Mouse (Mus musculus): ENCODE measurements around the gene Nebl. TPM values are rescaled to one million over a fixed set of nuclear protein-coding genes. Genes with fewer than 3 reads are reported as not detected.
A peak's percentile ranks its signal among the peaks of the same experiment; 100 is the strongest.

Nebl gene
- polyA plus RNA-seq, 1 experiment from 2014 or later = 5.1 TPM

DNA sequence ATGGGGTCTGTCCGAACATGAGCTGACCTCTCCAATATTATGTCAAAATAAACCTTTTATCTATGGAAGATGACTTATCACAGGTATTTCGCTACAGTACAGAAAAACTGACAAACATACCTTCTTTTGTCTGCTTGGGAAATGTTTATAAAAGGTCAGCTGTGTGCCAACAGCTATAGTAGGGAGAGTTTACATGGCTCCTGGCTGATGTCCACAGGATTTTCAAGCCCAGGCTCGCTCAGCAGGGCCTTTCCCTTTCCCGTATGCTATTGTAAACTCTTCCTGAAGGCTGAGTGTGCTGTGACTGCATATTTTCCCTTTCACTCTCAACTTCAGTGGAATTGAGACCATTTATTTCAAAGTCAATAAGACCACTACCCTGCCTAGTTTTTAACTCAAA, 17.1 kb downstream of the Nebl start:
- Histone ChIP-seq H3K4me2 (ENCODE audit: low read length) (no peak overlapping the region), H3K9me3 (replicated peaks; ENCODE audit: low read length) (no peaks in the 10 kb centered on the region), H3K9ac (ENCODE audit: low read depth, low read length) (no peak overlapping the region), H3K4me3 (replicated peaks; ENCODE audit: low read depth, low read length) (no peak overlapping the region), H3K36me3 (ENCODE audit: insufficient read depth, low read length) (no peaks in the 10 kb centered on the region), H3K27me3 (ENCODE audit: insufficient read depth, low read length) (no peaks in the 10 kb centered on the region), H3K4me1 (replicated peaks; ENCODE audit: insufficient read depth, low read length) (no peaks in the 10 kb centered on the region), H3K27ac (no peak overlapping the region)
- DNase-seq (ENCODE audit: low spot score) (no peak), ATAC-seq (replicated peaks; ENCODE audit: low FRiP score, low read depth) (no peak)
- WGBS = 75% methylated on average over 4 of the region's 4 CpGs
- TF ChIP-seq CTCF (IDR thresholded peaks at IDR 0.05; ENCODE audit: low read depth) = no peak

DNA sequence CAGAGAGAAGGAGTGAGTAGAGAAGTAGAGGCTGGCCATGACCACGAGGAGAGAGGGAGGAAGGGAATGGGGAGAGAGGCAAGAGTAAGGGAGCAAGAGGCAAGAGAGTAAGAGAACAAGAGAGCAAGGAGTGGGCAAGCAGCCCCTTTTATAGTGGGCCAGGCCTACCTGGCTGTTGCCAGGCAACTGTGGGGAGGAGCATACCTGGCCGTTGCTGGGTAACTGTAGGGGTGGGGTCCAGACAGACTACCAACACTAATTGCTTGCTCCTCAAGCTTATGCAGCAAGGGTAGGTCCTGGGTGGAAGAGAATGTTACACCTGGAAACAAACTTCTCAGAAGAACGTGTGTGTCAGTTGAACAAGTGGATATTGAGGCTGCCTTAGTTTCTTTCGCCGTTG, 20.0 kb downstream of the Nebl start:
- no peak for TF ChIP-seq CTCF (IDR thresholded peaks at IDR 0.05; ENCODE audit: low read depth)
- Histone ChIP-seq H3K4me3 (replicated peaks; ENCODE audit: low read depth, low read length) (no peak overlapping the region), H3K4me2 (ENCODE audit: low read length) (no peak overlapping the region), H3K36me3 (ENCODE audit: insufficient read depth, low read length) (no peaks in the 10 kb centered on the region), H3K27me3 (ENCODE audit: insufficient read depth, low read length) (no peaks in the 10 kb centered on the region), H3K27ac (no peak overlapping the region), H3K9ac (ENCODE audit: low read depth, low read length) (no peak overlapping the region), H3K4me1 (replicated peaks; ENCODE audit: insufficient read depth, low read length) (no peaks in the 10 kb centered on the region), H3K9me3 (replicated peaks; ENCODE audit: low read length) (no peaks in the 10 kb centered on the region)
- ATAC-seq (replicated peaks; ENCODE audit: low FRiP score, low read depth) = no peak
- 83% methylated on average over 5 of the region's 5 CpGs for WGBS
- DNase-seq (ENCODE audit: low spot score) = no peak

DNA sequence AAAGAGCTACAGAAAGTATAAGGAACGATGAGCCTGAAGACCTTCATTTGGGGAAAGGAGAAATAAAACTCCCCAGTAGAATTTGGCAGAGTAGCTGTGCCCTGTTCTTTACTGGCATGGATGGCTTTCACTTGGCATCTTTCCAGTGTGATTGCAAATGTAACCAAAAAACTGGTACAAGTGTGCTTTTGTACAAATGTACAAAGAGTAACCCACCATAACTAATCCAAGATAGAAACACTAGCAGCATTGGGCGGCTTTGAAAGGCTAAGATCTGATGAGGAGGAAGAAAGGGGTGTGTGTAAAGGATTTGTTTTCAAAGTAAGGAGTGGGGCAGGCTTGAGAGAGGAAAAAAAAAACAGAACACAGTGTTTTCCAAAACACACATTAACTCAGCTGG, 21.2 kb downstream of the Nebl start:
- no peaks in the 10 kb centered on the region for H3K4me1 ChIP-seq (replicated peaks; ENCODE audit: insufficient read depth, low read length)
- no peaks in the 10 kb centered on the region for H3K27me3 ChIP-seq (ENCODE audit: insufficient read depth, low read length)
- no peak overlapping the region for H3K4me2 ChIP-seq (ENCODE audit: low read length)
- no peak overlapping the region for H3K9ac ChIP-seq (ENCODE audit: low read depth, low read length)
- 82% methylated on average over 2 of the region's 2 CpGs for WGBS
- no peak overlapping the region for H3K4me3 ChIP-seq (replicated peaks; ENCODE audit: low read depth, low read length)
- H3K36me3 ChIP-seq (ENCODE audit: insufficient read depth, low read length) = no peaks in the 10 kb centered on the region
- no peak for ATAC-seq (replicated peaks; ENCODE audit: low FRiP score, low read depth)
- no peak overlapping the region for H3K27ac ChIP-seq
- no peak for TF ChIP-seq CTCF (IDR thresholded peaks at IDR 0.05; ENCODE audit: low read depth)
- no peaks in the 10 kb centered on the region for H3K9me3 ChIP-seq (replicated peaks; ENCODE audit: low read length)
- no peak for DNase-seq (ENCODE audit: low spot score)

DNA sequence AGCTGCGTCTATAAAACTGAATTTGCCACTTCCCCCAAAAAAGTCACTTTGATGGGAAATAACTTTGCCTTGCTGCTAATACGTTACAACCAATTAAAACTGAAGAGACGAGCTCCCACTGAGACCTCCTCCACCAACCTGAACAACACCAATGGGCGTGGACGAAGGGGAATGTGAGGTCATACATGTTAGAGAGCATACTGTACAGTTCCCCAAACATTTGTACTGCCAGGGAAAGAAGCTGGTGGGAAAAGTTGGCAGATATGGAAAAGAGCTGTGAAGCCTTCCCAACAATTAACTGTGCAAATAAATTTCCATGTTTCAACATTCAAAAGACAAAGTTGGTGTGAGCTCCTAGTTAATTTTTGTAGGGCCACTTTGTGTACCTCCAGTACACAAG, 25.3 kb downstream of the Nebl start:
- H3K9me3 ChIP-seq (replicated peaks; ENCODE audit: low read length) = no peaks in the 10 kb centered on the region
- no peak for ATAC-seq (replicated peaks; ENCODE audit: low FRiP score, low read depth)
- WGBS = 73% methylated on average over 5 of the region's 5 CpGs

DNA sequence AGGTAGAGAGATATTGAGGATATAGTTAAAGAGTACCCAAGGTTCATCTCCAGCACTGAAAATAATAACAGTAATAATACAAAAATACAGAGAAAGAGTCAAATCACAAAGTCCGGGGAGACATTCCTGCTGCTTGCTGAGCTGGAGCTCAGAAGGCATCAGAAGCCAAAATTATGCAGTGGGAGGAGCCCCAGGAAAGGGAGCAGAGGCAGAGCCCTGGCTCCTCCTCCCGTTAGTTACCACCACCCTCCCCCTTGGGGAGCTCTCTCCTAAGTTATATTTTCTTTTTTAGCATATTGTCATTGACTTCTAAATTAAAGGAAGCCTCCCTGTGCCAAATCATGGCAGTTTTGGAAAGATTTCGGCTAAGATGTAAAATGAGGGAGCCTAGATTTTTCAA, 25.8 kb downstream of the Nebl start:
- DNase-seq (ENCODE audit: low spot score) (peak; percentile 26), ATAC-seq (replicated peaks; ENCODE audit: low FRiP score, low read depth) (no peak)
- 53% methylated on average over 3 of the region's 3 CpGs for WGBS

More for the DNA sequence above, 25.3 kb downstream of the Nebl start:
- no peak overlapping the region for H3K27ac ChIP-seq
- no peak overlapping the region for H3K4me2 ChIP-seq (ENCODE audit: low read length)
- no peak overlapping the region for H3K4me3 ChIP-seq (replicated peaks; ENCODE audit: low read depth, low read length)
- no peak for DNase-seq (ENCODE audit: low spot score)
- no peaks in the 10 kb centered on the region for H3K36me3 ChIP-seq (ENCODE audit: insufficient read depth, low read length)
- H3K27me3 ChIP-seq (ENCODE audit: insufficient read depth, low read length) = no peaks in the 10 kb centered on the region
- TF ChIP-seq CTCF (IDR thresholded peaks at IDR 0.05; ENCODE audit: low read depth) = no peak
- no peak overlapping the region for H3K9ac ChIP-seq (ENCODE audit: low read depth, low read length)
- no peaks in the 10 kb centered on the region for H3K4me1 ChIP-seq (replicated peaks; ENCODE audit: insufficient read depth, low read length)

DNA sequence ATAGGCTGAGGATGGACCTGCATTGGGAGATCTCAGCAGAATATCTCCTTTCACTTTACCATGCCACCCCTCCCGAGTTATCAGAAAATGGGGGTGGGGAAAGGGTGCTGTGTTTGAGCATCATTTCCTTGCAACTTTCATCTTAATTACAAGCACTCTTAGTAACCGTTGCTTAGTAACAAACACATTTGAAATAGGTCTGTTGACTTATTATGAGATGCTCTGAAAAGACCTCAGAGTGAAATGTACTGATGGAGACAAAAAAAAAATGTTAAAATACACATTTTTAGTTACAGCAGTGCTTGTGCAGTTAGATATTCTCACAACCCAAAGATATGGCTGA, 28.1 kb downstream of the Nebl start:
- H3K4me1 ChIP-seq (replicated peaks; ENCODE audit: insufficient read depth, low read length) = no peaks in the 10 kb centered on the region
- no peak overlapping the region for H3K4me3 ChIP-seq (replicated peaks; ENCODE audit: low read depth, low read length)
- H3K36me3 ChIP-seq (ENCODE audit: insufficient read depth, low read length) = no peaks in the 10 kb centered on the region
- TF ChIP-seq CTCF (IDR thresholded peaks at IDR 0.05; ENCODE audit: low read depth) = no peak
- ATAC-seq (replicated peaks; ENCODE audit: low FRiP score, low read depth) (no peak), DNase-seq (ENCODE audit: low spot score) (no peak)
- no peak overlapping the region for H3K9ac ChIP-seq (ENCODE audit: low read depth, low read length)
- H3K27me3 ChIP-seq (ENCODE audit: insufficient read depth, low read length) = no peaks in the 10 kb centered on the region
- H3K9me3 ChIP-seq (replicated peaks; ENCODE audit: low read length) = no peaks in the 10 kb centered on the region
- no peak overlapping the region for H3K27ac ChIP-seq
- WGBS = 84% methylated on average over 2 of the region's 2 CpGs
- no peak overlapping the region for H3K4me2 ChIP-seq (ENCODE audit: low read length)

More for the DNA sequence above, 25.8 kb downstream of the Nebl start:
- Histone ChIP-seq H3K9ac (ENCODE audit: low read depth, low read length) (no peak overlapping the region), H3K4me1 (replicated peaks; ENCODE audit: insufficient read depth, low read length) (no peaks in the 10 kb centered on the region), H3K27ac (no peak overlapping the region), H3K27me3 (ENCODE audit: insufficient read depth, low read length) (no peaks in the 10 kb centered on the region), H3K4me2 (ENCODE audit: low read length) (no peak overlapping the region), H3K4me3 (replicated peaks; ENCODE audit: low read depth, low read length) (no peak overlapping the region), H3K9me3 (replicated peaks; ENCODE audit: low read length) (no peaks in the 10 kb centered on the region), H3K36me3 (ENCODE audit: insufficient read depth, low read length) (no peaks in the 10 kb centered on the region)
- TF ChIP-seq CTCF (IDR thresholded peaks at IDR 0.05; ENCODE audit: low read depth) = no peak

DNA sequence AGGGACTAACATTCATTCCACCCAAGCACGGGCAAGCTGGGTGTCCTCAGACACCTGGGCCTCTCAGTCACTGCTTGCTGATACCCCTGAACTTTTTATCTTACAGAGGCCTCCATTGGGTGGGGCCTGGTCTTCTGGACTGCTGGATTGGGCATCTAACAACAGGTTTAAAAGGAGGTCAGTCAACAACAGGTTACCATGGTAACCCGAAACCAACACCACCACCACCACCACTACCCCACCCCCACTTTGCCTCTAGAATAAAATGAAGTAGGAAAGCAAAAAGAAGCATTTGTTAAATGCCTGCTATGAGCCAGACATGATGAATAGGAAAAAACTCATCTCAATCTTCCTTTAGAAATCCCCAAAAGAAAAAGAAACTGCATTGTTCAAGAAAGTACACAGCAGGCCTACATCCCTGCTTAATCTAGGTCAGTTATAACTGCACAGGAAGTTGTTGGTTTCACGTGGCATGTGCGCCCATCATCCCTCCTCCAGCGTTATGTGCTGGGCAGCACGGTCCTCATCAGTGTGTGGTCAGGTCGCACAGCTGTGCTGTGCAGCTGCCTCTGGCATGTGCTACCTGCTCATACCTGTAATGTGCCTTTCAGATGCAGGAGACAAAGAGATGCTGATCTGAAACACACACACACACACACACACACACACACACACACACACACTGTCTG, 28.6 kb downstream of the Nebl start:
- Histone ChIP-seq H3K27ac (no peak overlapping the region), H3K9me3 (replicated peaks; ENCODE audit: low read length) (no peaks in the 10 kb centered on the region)
- no peak for TF ChIP-seq CTCF (IDR thresholded peaks at IDR 0.05; ENCODE audit: low read depth)

More for the DNA sequence above, 28.6 kb downstream of the Nebl start:
- Histone ChIP-seq H3K4me2 (ENCODE audit: low read length) (no peak overlapping the region), H3K27me3 (ENCODE audit: insufficient read depth, low read length) (no peaks in the 10 kb centered on the region), H3K36me3 (ENCODE audit: insufficient read depth, low read length) (no peaks in the 10 kb centered on the region), H3K4me3 (replicated peaks; ENCODE audit: low read depth, low read length) (no peak overlapping the region), H3K9ac (ENCODE audit: low read depth, low read length) (no peak overlapping the region), H3K4me1 (replicated peaks; ENCODE audit: insufficient read depth, low read length) (no peaks in the 10 kb centered on the region)
- DNase-seq (ENCODE audit: low spot score) (no peak), ATAC-seq (replicated peaks; ENCODE audit: low FRiP score, low read depth) (no peak)
- 71% methylated on average over 7 of the region's 7 CpGs for WGBS

Measured in kidney, postnatal 0 days (tissue).